Mouse (Mus musculus) leukemia stem cell, adult 10-12 weeks (primary cell): ENCODE data around the gene Fgf5. TPM values are rescaled to one million over a fixed set of nuclear protein-coding genes. Genes with fewer than 3 reads are reported as not detected.

Experiments
- polyA plus RNA-seq: library from polyadenylated mRNA; stranded (reverse); fragments of >175 nt; gene quantifications from 2 replicates; pipeline ENCODE4 v1.2.3, GENCODE M21; 2012; ENCODE audit warnings: low replicate concordance

Gene Fgf5
- not detected in 2 replicates for polyA plus RNA-seq

GRCm38 (mm10) chr5:98253838-98254821, at the start of gene Fgf5:
Fgf5 (plus strand) TSS chr5:98254184.

Other genes starting within 250 kb of the Fgf5 start
- gene Antxr2, start 223.1 kb upstream of the Fgf5 start, polyA plus RNA-seq, result 2.1 and 2.9 TPM in 2 replicates
- 0.03 TPM in 1 of 2 replicates, not detected in the other for gene Prdm8, start 87.0 kb upstream of the Fgf5 start, polyA plus RNA-seq
- gene Cfap299, start 75.1 kb downstream of the Fgf5 start, polyA plus RNA-seq, result not detected in 2 replicates